Mouse (Mus musculus): ENCODE measurements around the gene Abhd5. TPM values are rescaled to one million over a fixed set of nuclear protein-coding genes. Genes with fewer than 3 reads are reported as not detected.
A peak's percentile ranks its signal among the peaks of the same experiment; 100 is the strongest.
"Not testable (repeated sequence)": the region's sequence is repeated elsewhere in the genome, so short reads cannot be mapped to it uniquely, and the experiment has no call there.

The Abhd5 gene
- 17.2 and 18.8 TPM in 2 replicates for polyA plus RNA-seq (2016; fragmentation: Nextera tagmentation; extraction: Ambion mirVana)

DNA sequence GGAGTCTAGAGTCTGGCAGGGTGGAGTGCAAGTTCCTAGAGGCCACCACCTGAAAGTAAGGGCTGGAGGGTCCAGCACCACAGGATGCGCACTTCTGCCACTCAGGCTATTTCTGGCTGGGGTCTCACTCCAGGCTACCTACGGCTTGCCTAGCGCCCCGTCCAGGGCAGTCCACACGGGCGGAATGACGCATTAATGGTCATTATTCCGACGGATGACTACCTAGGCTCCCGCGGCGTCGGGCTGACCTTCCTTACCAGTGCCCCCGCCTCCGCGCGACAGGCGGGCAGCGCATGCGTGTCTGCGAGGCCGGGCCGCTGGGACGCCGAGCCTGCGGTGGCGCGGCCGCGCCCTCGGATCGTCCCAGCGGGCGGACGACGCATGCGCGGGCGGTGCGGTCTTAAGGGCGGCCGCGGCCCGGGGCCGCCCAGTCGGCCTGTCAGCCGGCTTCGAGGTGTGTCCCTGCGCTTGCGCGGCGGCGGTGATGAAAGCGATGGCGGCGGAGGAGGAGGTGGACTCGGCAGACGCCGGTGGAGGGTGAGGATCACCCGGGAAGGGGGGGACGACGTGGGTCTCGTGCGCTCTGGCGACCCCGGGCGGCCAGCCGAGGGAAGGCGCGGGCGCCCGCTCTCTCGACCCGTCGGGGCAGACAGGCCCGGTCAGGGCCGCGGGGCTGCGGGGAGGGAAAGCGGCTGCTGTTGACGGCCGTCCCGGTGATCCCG is at the start of gene Abhd5:
Gene Abhd5, plus strand, starts transcription at position 306 of the 722 bp plus-strand sequence.
- WGBS, result 1% methylated on average over 84 of the region's 84 CpGs
- Histone ChIP-seq H3K27me3 (ENCODE audit: insufficient read depth, poor library complexity, severe bottlenecking) (no peaks in the 10 kb centered on the region), H3K9me3 (no peaks in the 10 kb centered on the region), H3K4me3 (peak within 1 kb of the TSS; percentile 84), H3K36me3 (no peaks in the 10 kb centered on the region), H3K27ac (peak within 1 kb of the TSS; percentile 94), H3K4me1 (peaks cover 7% of the 10 kb centered on the region; the same call in 1 of the 2 replicates)
- peak; percentile 96 for DNase-seq (ENCODE audit: low spot score)

GRCm38 (mm10) chr9:122305302-122305701 is 46.1 kb upstream of the Abhd5 start:
- DNase-seq (ENCODE audit: low spot score), result no peak
- WGBS, result 83% methylated on average over 3 of the region's 3 CpGs

GRCm38 (mm10) chr9:122309013-122309980 is 42.1 kb upstream of the Abhd5 start:
- H3K4me3 ChIP-seq, result 0 out of 2 replicates have a peak overlapping the region, but pooled peaks have one; percentile 8
- no peaks in the 10 kb centered on the region for H3K36me3 ChIP-seq
- H3K27me3 ChIP-seq (ENCODE audit: insufficient read depth, poor library complexity, severe bottlenecking), result no peaks in the 10 kb centered on the region
- WGBS, result 49% methylated on average over 14 of the region's 14 CpGs
- H3K27ac ChIP-seq, result no peak overlapping the region
- H3K4me1 ChIP-seq, result peaks cover 7% of the 10 kb centered on the region
- H3K9me3 ChIP-seq, result no peaks in the 10 kb centered on the region
- DNase-seq (ENCODE audit: low spot score), result peak; percentile 78

More at GRCm38 (mm10) chr9:122305302-122305701, 46.1 kb upstream of the Abhd5 start:
- Histone ChIP-seq H3K27ac (no peak overlapping the region), H3K27me3 (ENCODE audit: insufficient read depth, poor library complexity, severe bottlenecking) (no peaks in the 10 kb centered on the region), H3K4me1 (peaks cover 7% of the 10 kb centered on the region), H3K4me3 (no peak overlapping the region), H3K9me3 (no peaks in the 10 kb centered on the region), H3K36me3 (no peaks in the 10 kb centered on the region)

DNA sequence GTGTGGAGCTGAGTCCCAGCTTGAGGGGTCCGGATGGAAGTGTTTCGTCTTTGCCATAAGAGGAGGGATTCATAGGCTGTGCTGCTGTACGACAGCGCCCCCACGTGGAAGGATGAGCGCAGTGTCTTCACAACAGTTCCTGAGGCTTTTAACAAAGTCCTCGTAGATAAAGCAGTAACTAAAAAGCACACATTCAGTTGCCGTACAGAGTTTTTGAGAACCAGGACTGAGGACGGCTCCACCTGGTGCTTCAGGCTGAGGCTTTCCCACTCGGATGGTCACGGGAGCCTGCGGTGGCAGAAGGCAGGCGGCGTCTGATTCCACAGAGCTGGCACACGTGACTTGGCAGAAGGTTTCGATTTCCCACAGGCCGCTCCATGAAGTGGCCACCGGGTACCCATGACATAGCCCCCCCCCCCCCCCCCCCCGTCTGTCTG is 40.8 kb upstream of the Abhd5 start:
- no peaks in the 10 kb centered on the region for H3K36me3 ChIP-seq
- DNase-seq (ENCODE audit: low spot score), result peak; percentile 94
- peaks cover 7% of the 10 kb centered on the region for H3K4me1 ChIP-seq
- H3K27me3 ChIP-seq (ENCODE audit: insufficient read depth, poor library complexity, severe bottlenecking), result no peaks in the 10 kb centered on the region
- H3K27ac ChIP-seq, result peak overlapping the region; percentile 87
- H3K4me3 ChIP-seq, result peak overlapping the region; percentile 60
- no peaks in the 10 kb centered on the region for H3K9me3 ChIP-seq
- 5% methylated on average over 19 of the region's 19 CpGs for WGBS

GRCm38 (mm10) chr9:122311051-122311760 is 40.2 kb upstream of the Abhd5 start:
- H3K27me3 ChIP-seq (ENCODE audit: insufficient read depth, poor library complexity, severe bottlenecking), result no peaks in the 10 kb centered on the region
- peak; percentile 58 for DNase-seq (ENCODE audit: low spot score)
- peak overlapping the region; percentile 87; the same call in 1 of the 2 replicates for H3K27ac ChIP-seq
- no peaks in the 10 kb centered on the region for H3K9me3 ChIP-seq
- peak overlapping the region; percentile 60 for H3K4me3 ChIP-seq
- no peaks in the 10 kb centered on the region for H3K36me3 ChIP-seq
- H3K4me1 ChIP-seq, result peaks cover 7% of the 10 kb centered on the region
- 75% methylated on average over 7 of the region's 7 CpGs for WGBS

- 80% methylated on average over 7 of the region's 7 CpGs for WGBS
- no peaks in the 10 kb centered on the region for H3K9me3 ChIP-seq
- H3K27ac ChIP-seq, result no peak overlapping the region
- no peak overlapping the region for H3K4me3 ChIP-seq
- DNase-seq (ENCODE audit: low spot score), result no peak
- H3K36me3 ChIP-seq, result no peaks in the 10 kb centered on the region
- peaks cover 7% of the 10 kb centered on the region for H3K4me1 ChIP-seq
- H3K27me3 ChIP-seq (ENCODE audit: insufficient read depth, poor library complexity, severe bottlenecking), result no peaks in the 10 kb centered on the region
Measured at GRCm38 (mm10) chr9:122312296-122312990, 39.0 kb upstream of the Abhd5 start.

DNA sequence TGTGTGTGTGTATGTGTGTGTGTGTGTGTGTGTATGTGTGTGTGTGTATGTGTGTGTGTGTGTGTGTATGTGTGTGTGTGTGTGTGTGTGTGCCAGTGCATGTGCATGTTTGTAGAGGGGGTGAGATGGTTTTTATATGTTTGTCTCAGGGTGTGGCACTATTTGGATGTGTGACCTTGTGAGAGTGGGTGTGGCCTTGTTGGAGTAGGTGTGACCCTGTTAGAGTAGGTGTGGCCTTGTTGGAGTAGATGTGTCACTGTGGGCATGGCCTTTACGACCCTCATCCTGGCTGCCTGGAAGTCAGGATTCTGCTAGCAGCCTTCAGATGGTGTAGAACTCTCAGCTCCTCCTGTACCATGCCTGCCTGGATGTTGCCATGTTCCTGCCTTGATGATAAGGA is 38.3 kb upstream of the Abhd5 start:
- H3K9me3 ChIP-seq; H3K27ac ChIP-seq; H3K36me3 ChIP-seq; H3K4me3 ChIP-seq; DNase-seq (ENCODE audit: low spot score); H3K27me3 ChIP-seq (ENCODE audit: insufficient read depth, poor library complexity, severe bottlenecking); H3K4me1 ChIP-seq: not testable (repeated sequence)
- 38% methylated on average over 1 of the region's 1 CpGs for WGBS

- peak; percentile 36 for DNase-seq (ENCODE audit: low spot score)
- Histone ChIP-seq H3K36me3 (no peaks in the 10 kb centered on the region), H3K27me3 (ENCODE audit: insufficient read depth, poor library complexity, severe bottlenecking) (no peaks in the 10 kb centered on the region), H3K27ac (no peak overlapping the region), H3K4me3 (no peak overlapping the region), H3K9me3 (no peaks in the 10 kb centered on the region), H3K4me1 (peaks cover 5% of the 10 kb centered on the region)
- 84% methylated on average over 6 of the region's 6 CpGs for WGBS
Measured at GRCm38 (mm10) chr9:122314386-122314785, 37.0 kb upstream of the Abhd5 start.

DNA sequence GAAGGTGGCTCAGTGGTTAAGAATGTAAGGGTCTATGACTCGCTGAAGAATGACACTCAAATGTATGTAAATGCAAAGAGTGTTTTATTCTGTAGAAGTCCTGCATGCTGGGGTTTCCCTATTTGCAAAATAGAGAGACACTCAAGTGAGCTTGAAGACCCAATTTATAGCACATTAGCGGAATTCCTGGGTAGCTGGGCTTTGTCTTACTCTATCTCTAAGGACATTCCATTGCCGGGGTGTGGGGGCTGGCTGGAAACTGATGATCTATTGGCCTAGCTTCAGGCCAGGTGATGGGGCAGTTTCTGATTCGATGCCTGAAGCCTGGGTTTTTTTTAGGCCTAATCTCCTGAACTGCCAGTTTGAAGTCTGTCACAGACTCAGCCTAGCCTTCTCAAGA is 36.5 kb upstream of the Abhd5 start:
- H3K4me1 ChIP-seq, result no peaks in the 10 kb centered on the region
- H3K9me3 ChIP-seq, result no peaks in the 10 kb centered on the region
- H3K27me3 ChIP-seq (ENCODE audit: insufficient read depth, poor library complexity, severe bottlenecking), result no peaks in the 10 kb centered on the region
- WGBS, result 41% methylated on average over 4 of the region's 4 CpGs
- no peaks in the 10 kb centered on the region for H3K36me3 ChIP-seq
- H3K27ac ChIP-seq, result no peak overlapping the region
- no peak for DNase-seq (ENCODE audit: low spot score)
- H3K4me3 ChIP-seq, result no peak overlapping the region

DNA sequence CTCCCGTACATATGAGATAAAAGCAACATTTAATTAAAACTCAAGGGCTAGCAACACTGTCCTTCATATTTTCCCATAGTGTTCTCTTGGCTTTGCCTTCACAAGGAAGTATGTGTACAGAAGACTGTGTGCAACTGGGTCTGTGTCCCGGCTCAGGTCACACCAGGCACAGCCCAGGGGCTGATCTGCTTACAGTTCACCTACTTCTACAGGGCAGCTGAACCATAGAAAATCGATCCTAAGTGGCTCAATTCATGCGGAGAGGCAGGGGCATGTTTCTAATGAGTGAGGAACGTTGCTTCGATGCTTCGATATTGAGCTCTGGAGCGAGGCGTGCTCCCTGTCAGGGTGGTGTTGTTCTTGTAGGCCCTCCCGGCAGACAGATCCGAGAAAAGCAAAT is 35.9 kb upstream of the Abhd5 start:
- H3K9me3 ChIP-seq, result no peaks in the 10 kb centered on the region
- WGBS, result 90% methylated on average over 11 of the region's 11 CpGs
- no peaks in the 10 kb centered on the region for H3K27me3 ChIP-seq (ENCODE audit: insufficient read depth, poor library complexity, severe bottlenecking)
- H3K36me3 ChIP-seq, result no peaks in the 10 kb centered on the region
- no peak overlapping the region for H3K4me3 ChIP-seq
- no peak overlapping the region for H3K27ac ChIP-seq
- no peak for DNase-seq (ENCODE audit: low spot score)
- no peaks in the 10 kb centered on the region for H3K4me1 ChIP-seq

- no peak overlapping the region for H3K4me3 ChIP-seq
- H3K9me3 ChIP-seq, result no peaks in the 10 kb centered on the region
- H3K27me3 ChIP-seq (ENCODE audit: insufficient read depth, poor library complexity, severe bottlenecking), result no peaks in the 10 kb centered on the region
- 0 out of 2 replicates have a peak, but pooled peaks cover 2% of the 10 kb centered on the region for H3K4me1 ChIP-seq
- no peaks in the 10 kb centered on the region for H3K36me3 ChIP-seq
- H3K27ac ChIP-seq, result no peak overlapping the region
- WGBS, result 62% methylated on average over 7 of the region's 7 CpGs
- DNase-seq (ENCODE audit: low spot score), result no peak
Measured at GRCm38 (mm10) chr9:122316562-122316961, 34.8 kb upstream of the Abhd5 start.

DNA sequence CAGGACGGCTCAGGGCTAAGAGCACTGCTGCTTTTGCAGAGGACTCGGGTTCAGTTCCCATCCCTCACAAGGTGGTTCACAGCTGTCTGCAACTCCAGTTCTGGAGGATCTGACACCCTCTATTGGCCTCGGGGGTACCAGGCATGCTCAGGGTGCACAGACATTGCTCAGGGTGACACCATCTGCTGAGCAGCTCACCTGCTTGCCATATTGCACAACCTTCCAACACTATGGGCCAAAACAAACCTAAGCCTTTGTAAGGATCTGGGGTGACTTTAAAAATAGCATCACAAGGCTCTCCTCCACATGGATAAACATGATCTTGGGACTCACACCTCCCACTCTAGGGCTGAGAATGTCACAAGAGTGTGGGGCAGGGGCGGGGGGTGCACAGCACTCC is 30.8 kb upstream of the Abhd5 start:
- H3K27ac ChIP-seq, result no peak overlapping the region
- peak; percentile 39 for DNase-seq (ENCODE audit: low spot score)
- no peaks in the 10 kb centered on the region for H3K36me3 ChIP-seq
- H3K9me3 ChIP-seq, result no peaks in the 10 kb centered on the region
- no peak overlapping the region for H3K4me3 ChIP-seq
- 85% methylated on average over 4 of the region's 4 CpGs for WGBS
- H3K27me3 ChIP-seq (ENCODE audit: insufficient read depth, poor library complexity, severe bottlenecking), result no peaks in the 10 kb centered on the region
- H3K4me1 ChIP-seq, result 0 out of 2 replicates have a peak, but pooled peaks cover 4% of the 10 kb centered on the region

All from heart, embryonic 10.5 days (tissue).